Mouse (Mus musculus) cerebellum, adult 11 months (tissue): ENCODE results near the gene Jagn1.

Experiments used
- DNase-seq: peaks from one replicate; pipeline ENCODE4 v3.0.0; 2022

Gene Jagn1

DNA sequence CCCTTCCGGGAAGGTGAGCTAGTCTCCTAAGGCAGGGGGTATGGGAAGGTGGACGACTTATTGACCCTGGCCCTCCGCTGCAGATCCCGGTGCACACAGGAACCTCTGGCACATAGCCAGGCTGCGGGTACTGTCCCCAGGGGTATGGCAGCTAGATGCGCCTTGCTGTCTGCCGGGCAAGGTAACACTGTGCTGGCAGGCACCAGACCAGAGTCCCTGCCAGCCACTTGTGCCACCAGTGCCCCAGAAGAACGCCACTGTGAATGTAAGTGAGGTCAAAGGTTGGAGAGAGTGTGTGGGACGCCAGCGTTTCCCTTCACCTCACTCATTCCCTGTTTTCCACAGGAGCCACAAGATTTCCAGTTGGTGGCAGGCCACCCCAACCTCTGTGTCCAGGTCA lies 36.5 kb downstream of the Jagn1 start:
- DNase-seq: no peak

DNA sequence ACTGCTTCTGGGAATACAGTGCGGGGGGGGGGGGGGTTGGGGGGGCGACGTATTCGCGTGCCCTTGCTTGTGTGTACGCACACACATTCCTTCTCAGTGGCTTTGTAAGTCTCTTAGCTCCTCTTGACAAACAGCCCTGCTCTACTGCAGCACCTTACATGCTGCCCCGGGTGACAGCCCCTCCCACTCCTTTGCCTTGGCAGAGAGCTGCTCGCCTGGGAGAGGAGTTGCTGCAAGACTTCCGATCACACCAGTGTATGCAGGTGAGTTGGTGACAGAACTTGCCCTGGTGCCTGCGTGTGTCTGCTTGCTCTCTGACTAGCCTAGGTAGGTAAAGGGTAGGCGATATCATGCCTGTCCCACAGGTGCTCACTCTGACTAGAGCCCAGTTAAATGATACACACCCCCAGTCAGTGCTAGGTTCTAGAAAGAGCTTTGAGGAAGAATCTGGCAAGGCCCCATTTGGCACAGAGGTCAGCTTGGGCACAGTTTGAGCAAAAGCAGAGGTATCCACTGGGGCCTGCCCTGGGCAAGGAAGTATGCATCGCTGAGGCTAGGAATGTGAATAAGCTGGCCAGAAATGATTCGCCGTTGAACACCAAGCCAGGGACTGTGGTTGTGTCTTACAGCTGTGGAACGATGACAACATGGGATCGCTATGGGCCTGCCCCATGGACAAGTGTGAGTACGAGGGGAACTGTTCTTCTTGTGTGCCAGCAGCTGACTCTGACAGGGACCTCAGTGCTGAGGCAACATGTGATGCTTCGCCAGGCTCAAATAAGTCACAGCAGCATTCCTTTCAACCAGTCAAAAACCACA lies 38.4 kb downstream of the Jagn1 start:
- DNase-seq: no peak

DNA sequence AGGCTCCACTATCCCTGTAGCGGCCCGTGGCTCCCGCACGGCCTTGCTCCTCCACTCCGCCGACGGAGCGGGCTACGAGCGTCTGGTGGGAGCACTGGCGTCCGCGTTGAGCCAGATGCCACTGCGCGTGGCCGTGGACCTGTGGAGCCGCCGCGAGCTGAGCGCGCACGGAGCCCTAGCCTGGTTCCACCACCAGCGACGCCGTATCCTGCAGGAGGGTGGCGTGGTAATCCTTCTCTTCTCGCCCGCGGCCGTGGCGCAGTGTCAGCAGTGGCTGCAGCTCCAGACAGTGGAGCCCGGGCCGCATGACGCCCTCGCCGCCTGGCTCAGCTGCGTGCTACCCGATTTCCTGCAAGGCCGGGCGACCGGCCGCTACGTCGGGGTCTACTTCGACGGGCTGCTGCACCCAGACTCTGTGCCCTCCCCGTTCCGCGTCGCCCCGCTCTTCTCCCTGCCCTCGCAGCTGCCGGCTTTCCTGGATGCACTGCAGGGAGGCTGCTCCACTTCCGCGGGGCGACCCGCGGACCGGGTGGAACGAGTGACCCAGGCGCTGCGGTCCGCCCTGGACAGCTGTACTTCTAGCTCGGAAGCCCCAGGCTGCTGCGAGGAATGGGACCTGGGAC lies 40.2 kb downstream of the Jagn1 start:
- peak; percentile 61 for DNase-seq

GRCm38 (mm10) chr6:113483100-113483615 lies 40.8 kb downstream of the Jagn1 start, which contains the start of gene Creld1:
TSS of gene Creld1 (plus strand) at chr6:113483297.
- DNase-seq: peak; percentile 95

GRCm38 (mm10) chr6:113483729-113484128 lies 41.4 kb downstream of the Jagn1 start:
- DNase-seq: no peak

DNA sequence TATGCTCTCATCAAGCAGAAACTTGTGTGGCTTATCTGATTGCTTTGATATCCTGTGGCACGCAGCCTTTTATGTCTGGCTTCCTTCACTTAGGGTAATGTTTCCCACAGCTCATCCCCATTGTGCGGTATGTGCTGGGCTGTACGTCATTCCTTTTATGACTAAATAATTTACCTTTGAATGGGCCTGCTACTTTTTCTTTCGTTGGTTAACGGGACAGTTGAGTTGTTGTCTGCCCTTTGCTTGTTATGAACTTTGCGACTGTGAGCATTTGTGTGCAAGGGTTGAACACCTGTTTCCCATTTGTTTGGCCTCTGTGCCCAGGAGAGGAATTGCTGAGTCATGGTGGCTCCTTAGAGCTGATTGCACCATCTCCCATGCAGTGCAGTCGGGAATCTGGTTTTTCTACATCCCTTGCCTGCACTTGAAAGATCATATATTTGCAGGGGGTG lies 44.8 kb downstream of the Jagn1 start:
- no peak for DNase-seq

DNA sequence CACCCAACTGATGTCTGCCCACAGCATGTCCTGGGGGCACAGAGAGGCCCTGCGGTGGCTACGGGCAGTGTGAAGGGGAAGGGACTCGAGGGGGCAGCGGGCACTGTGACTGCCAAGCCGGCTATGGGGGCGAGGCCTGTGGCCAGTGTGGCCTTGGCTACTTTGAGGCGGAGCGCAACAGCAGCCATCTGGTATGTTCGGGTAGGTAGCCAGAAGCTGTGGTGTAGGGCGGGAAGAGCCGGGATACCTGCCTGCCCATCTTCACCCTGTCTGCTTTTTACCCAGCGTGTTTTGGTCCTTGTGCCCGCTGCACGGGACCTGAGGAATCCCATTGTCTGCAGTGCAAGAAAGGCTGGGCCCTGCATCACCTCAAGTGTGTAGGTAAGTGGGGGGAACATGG lies 47.0 kb downstream of the Jagn1 start:
- DNase-seq: no peak

GRCm38 (mm10) chr6:113492101-113492864 lies 49.9 kb downstream of the Jagn1 start:
- DNase-seq: no peak

DNA sequence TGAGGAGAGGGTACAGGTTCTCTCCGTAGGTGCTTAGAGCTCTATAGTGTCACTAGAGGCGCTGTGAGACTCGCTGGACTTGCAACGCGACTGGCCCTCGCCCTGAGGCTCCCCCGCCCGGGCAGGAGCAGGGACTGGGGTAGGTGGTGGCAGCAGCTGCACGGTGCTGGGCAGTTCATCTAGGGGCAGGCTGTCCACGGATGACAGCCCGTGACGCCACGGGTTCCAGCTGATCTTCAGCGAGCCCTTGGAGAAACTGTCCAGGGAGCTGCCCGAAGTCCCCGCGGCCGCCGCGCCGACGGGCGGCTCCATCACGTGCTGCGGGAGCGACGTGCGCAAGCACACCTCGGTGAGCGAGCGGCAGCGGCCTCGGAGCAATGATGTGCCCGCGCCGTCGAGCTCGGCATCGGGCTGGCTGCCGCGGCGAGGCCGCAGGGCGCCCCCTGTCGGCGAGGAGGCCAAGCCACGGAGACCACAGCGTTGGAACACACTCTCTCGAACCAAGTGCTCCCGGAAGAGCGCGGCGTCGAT lies 52.0 kb downstream of the Jagn1 start:
- no peak for DNase-seq

DNA sequence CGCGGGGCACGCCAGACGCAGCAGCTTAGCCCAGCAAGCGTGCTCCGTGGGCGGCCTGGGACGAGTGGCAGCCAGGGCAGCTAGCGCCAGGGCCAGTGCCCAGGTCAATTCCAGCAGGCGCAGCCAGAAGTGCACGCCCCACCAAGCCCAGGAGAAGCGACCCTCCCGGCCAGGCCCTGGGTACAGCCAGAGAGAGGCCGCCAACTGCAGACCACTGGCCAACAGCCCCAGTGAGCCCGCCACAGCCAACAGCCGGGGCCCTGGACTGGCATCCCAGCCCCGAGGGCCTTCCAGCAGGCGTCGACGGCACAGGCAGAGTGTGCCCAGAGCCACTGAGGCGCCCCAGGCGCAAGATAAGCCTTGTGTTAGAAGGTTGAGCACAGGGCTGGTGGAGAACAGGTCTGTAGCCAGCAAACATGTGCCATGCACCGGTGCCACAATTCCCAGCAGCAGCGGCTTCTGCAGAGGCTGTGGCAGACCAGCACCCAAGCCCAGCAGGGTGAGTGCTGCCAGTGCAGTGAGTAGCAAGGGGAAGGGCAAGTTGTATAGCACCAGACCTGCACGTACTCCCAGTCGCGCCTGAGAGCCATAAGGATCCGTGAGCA lies 52.8 kb downstream of the Jagn1 start:
- DNase-seq: no peak
